Mouse (Mus musculus) embryonic facial prominence, embryonic 10.5 days (tissue): Measurements from ENCODE around the gene Zgpat. TPM values are rescaled to one million over a fixed set of nuclear protein-coding genes. Genes with fewer than 3 reads are reported as not detected.

ENCODE experiments used
- DNase-seq: peaks from one replicate; pipeline ENCODE4 v3.0.0-alpha.2; 2017; ENCODE audit warnings: low spot score
- H3K27ac ChIP-seq: fragments of 300-500 bp; sonication (generic); replicated peaks from 2 replicates; pipeline ENCODE4 v1.5.1; 2016; ENCODE audit warnings: mild to moderate bottlenecking
- H3K27me3 ChIP-seq: fragments of 300-500 bp; sonication (generic); replicated peaks from 2 replicates; pipeline ENCODE4 v1.6.1; 2016; ENCODE audit warnings: low read depth, mild to moderate bottlenecking; ENCODE audit not compliant: poor library complexity, severe bottlenecking
- H3K36me3 ChIP-seq: fragments of 300-500 bp; sonication (generic); replicated peaks from 2 replicates; pipeline ENCODE4 v1.6.1; 2016; ENCODE audit warnings: mild to moderate bottlenecking, moderate library complexity
- H3K4me1 ChIP-seq: fragments of 300-500 bp; sonication (generic); 2 replicates; pipeline ENCODE4 v1.6.1; 2016
- H3K4me3 ChIP-seq: fragments of 300-500 bp; sonication (generic); 2 replicates; pipeline ENCODE4 v1.5.1; 2016; ENCODE audit warnings: mild to moderate bottlenecking, moderate library complexity
- H3K9me3 ChIP-seq: fragments of 300-500 bp; sonication (generic); 2 replicates; pipeline ENCODE4 v1.6.1; 2016; ENCODE audit warnings: mild to moderate bottlenecking
- WGBS: fragments of 180-500 bp; shearing (Covaris S2); methylation state at CpG from one replicate; pipeline ENCODE4 v1.1.7; 2016; 5-methylcytosine and 5-hydroxymethylcytosine counted together
- polyA plus RNA-seq: library from polyadenylated mRNA; unstranded; fragments of >200 nt; fragmentation: Nextera tagmentation; extraction: Ambion mirVana; gene quantifications from 2 replicates; pipeline ENCODE4 v1.2.1, GENCODE M21; 2016

Zgpat gene
- polyA plus RNA-seq, 1 experiment from 2014 or later: 46.9 TPM

DNA sequence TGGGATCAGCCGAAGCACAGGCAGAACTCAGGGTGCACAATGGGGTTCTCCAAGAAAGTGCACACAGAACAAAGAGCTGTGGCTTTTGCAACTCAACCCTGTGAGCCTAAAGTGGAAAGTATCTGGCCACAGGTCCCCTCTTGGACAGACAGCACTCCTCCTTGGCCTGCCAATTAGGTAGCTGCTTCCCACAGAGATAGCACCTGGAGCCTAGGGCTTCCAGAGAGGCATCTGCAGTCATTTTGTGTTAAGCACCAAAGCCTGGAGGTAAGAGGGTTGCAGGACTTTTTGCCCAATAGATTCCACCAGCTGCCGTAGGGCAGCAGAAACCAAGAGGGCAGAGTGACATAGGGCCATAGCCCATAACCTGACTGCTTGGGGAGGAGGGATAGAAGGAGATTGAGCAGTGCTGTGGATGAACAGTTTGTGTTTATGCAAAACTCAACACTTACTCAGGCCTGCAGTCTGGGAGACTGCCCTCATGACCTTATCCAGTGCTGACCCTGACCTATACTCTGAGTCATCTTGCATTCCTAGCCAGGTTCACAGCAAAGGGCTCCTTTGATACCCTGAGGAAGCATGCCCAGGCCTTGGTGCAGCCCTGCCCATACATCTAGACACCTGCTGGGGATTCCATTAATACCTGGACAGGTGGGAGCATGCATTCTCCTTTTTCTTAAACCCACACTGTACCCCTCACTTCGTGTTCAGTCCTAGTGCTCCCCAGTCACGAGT, 25.6 kb downstream of the Zgpat start:
- no peaks in the 10 kb centered on the region for H3K27me3 ChIP-seq
- no peak overlapping the region for H3K4me3 ChIP-seq
- no peak for DNase-seq
- H3K27ac ChIP-seq: no peak overlapping the region
- 77% methylated on average over 4 of the region's 4 CpGs for WGBS
- no peaks in the 10 kb centered on the region; the same call in 1 of the 2 replicates for H3K4me1 ChIP-seq
- peaks cover 69% of the 10 kb centered on the region for H3K36me3 ChIP-seq
- no peaks in the 10 kb centered on the region for H3K9me3 ChIP-seq

- 89% methylated on average over 15 of the region's 15 CpGs for WGBS
- peaks cover 67% of the 10 kb centered on the region for H3K36me3 ChIP-seq
- no peaks in the 10 kb centered on the region for H3K9me3 ChIP-seq
- no peak for DNase-seq
- H3K4me1 ChIP-seq: no peaks in the 10 kb centered on the region; the same call in 1 of the 2 replicates
- H3K27ac ChIP-seq: no peak overlapping the region
- H3K4me3 ChIP-seq: no peak overlapping the region
- no peaks in the 10 kb centered on the region for H3K27me3 ChIP-seq
Observed at GRCm38 (mm10) chr2:181391022-181391421, 26.3 kb downstream of the Zgpat start.

- no peak overlapping the region for H3K4me3 ChIP-seq
- WGBS: 67% methylated on average over 2 of the region's 2 CpGs
- H3K27ac ChIP-seq: no peak overlapping the region
- no peaks in the 10 kb centered on the region for H3K9me3 ChIP-seq
- no peak for DNase-seq
- peaks cover 62% of the 10 kb centered on the region for H3K36me3 ChIP-seq
- no peaks in the 10 kb centered on the region; the same call in 1 of the 2 replicates for H3K4me1 ChIP-seq
- no peaks in the 10 kb centered on the region for H3K27me3 ChIP-seq
Observed at GRCm38 (mm10) chr2:181391541-181391940, 26.8 kb downstream of the Zgpat start.

DNA sequence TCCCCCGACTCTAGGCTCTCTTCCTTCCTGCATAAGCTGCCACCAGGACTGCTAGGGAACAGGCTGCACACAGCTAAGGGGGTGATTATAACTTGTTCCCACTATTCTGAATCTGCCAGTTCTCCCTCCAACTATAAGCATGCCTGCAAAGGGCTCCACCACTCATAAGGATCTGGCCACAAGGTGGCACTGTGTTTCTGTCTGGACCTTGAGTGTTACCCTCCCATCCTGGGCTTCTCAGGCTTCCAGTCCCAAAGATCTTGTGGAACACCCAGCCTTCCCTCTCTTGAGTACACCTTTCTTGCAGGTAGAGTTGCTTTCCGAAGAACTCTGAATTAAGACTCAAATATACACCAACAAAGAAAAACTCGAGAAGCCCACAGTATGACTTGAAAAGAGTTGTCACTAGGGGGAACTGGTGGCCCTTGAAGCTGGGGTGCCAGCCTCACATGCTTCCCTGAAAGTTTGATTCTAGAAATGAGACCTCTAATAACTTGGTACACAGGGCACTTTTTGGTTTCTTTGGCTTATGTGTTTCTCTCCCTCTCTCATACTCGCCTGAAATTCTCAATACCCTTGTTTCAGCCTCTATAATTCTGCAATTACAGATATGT, 28.0 kb downstream of the Zgpat start:
- H3K4me1 ChIP-seq: no peaks in the 10 kb centered on the region; the same call in 1 of the 2 replicates
- H3K4me3 ChIP-seq: no peak overlapping the region
- H3K36me3 ChIP-seq: peaks cover 52% of the 10 kb centered on the region
- H3K27me3 ChIP-seq: no peaks in the 10 kb centered on the region
- DNase-seq: peak; percentile 82
- WGBS: 31% methylated on average over 4 of the region's 4 CpGs
- H3K27ac ChIP-seq: no peak overlapping the region
- no peaks in the 10 kb centered on the region for H3K9me3 ChIP-seq

GRCm38 (mm10) chr2:181394086-181394485, 29.4 kb downstream of the Zgpat start:
- H3K27me3 ChIP-seq: no peaks in the 10 kb centered on the region
- WGBS: 92% methylated on average over 3 of the region's 3 CpGs
- peaks cover 51% of the 10 kb centered on the region for H3K36me3 ChIP-seq
- no peak for DNase-seq
- no peaks in the 10 kb centered on the region for H3K9me3 ChIP-seq
- H3K4me1 ChIP-seq: no peaks in the 10 kb centered on the region; the same call in 1 of the 2 replicates
- H3K27ac ChIP-seq: no peak overlapping the region
- H3K4me3 ChIP-seq: no peak overlapping the region

GRCm38 (mm10) chr2:181397207-181397761, 32.6 kb downstream of the Zgpat start:
- H3K27me3 ChIP-seq: no peaks in the 10 kb centered on the region
- no peak overlapping the region for H3K27ac ChIP-seq
- no peaks in the 10 kb centered on the region for H3K9me3 ChIP-seq
- no peaks in the 10 kb centered on the region; the same call in 1 of the 2 replicates for H3K4me1 ChIP-seq
- no peak for DNase-seq
- WGBS: 87% methylated on average over 5 of the region's 5 CpGs
- no peak overlapping the region for H3K4me3 ChIP-seq
- peaks cover 23% of the 10 kb centered on the region for H3K36me3 ChIP-seq

DNA sequence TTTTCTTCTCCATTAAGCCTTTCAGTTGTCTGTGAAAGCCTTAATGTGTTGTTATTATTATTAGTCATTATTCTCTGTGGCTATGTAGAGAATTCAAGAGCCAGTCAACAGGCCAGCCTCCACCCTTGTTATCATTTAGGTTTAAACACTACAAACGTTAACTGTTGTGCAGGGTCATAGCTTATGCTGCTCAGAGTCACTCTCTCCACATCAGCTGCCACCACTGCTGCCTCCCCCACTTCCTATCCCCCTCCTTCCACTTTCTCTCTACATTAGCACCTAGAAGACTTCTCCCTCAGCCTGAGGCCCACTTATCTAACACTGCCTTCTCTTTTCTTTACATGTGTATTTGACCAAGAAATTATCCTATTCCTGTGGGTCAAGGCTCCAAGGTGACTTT, 36.8 kb downstream of the Zgpat start:
- no peak for DNase-seq
- WGBS: 39% methylated on average over 1 of the region's 1 CpGs

GRCm38 (mm10) chr2:181403722-181404121, 39.0 kb downstream of the Zgpat start:
- no peaks in the 10 kb centered on the region for H3K4me1 ChIP-seq
- no peak overlapping the region for H3K4me3 ChIP-seq
- H3K27ac ChIP-seq: no peak overlapping the region
- WGBS: 87% methylated on average over 3 of the region's 3 CpGs
- H3K9me3 ChIP-seq: no peaks in the 10 kb centered on the region
- no peaks in the 10 kb centered on the region for H3K27me3 ChIP-seq
- DNase-seq: no peak
- peaks cover 20% of the 10 kb centered on the region; the same call in 1 of the 2 replicates for H3K36me3 ChIP-seq

More for the DNA sequence above, 36.8 kb downstream of the Zgpat start:
- H3K4me3 ChIP-seq: no peak overlapping the region
- H3K27ac ChIP-seq: no peak overlapping the region
- no peaks in the 10 kb centered on the region for H3K9me3 ChIP-seq
- H3K36me3 ChIP-seq: peaks cover 10% of the 10 kb centered on the region; the same call in 1 of the 2 replicates
- H3K27me3 ChIP-seq: no peaks in the 10 kb centered on the region
- no peaks in the 10 kb centered on the region for H3K4me1 ChIP-seq

DNA sequence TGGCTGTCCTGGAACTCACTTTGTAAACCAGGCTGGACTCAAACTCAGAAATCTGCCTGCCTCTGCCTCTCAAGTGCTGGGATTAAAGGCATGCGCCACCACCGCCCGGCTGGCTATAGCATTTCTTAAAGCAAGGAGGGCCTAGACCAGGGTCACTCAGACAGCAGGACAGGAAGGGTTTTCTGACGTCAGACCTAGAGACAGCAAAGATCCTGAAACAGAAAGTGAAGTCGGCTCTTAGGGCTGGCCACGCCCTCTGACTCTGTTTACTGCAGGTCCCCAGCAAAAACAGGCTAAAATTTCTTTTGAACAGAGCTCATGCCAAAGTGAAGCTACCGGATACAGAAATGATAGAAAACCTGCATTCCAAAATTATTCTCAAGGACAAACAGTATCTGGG, 44.9 kb downstream of the Zgpat start:
- Histone ChIP-seq H3K27ac (no peak overlapping the region), H3K4me1 (0 out of 2 replicates have a peak, but pooled peaks cover 5% of the 10 kb centered on the region), H3K27me3 (no peaks in the 10 kb centered on the region), H3K36me3 (peaks cover 28% of the 10 kb centered on the region), H3K9me3 (no peaks in the 10 kb centered on the region), H3K4me3 (no peak overlapping the region)
- DNase-seq: no peak
- WGBS: 82% methylated on average over 7 of the region's 7 CpGs

DNA sequence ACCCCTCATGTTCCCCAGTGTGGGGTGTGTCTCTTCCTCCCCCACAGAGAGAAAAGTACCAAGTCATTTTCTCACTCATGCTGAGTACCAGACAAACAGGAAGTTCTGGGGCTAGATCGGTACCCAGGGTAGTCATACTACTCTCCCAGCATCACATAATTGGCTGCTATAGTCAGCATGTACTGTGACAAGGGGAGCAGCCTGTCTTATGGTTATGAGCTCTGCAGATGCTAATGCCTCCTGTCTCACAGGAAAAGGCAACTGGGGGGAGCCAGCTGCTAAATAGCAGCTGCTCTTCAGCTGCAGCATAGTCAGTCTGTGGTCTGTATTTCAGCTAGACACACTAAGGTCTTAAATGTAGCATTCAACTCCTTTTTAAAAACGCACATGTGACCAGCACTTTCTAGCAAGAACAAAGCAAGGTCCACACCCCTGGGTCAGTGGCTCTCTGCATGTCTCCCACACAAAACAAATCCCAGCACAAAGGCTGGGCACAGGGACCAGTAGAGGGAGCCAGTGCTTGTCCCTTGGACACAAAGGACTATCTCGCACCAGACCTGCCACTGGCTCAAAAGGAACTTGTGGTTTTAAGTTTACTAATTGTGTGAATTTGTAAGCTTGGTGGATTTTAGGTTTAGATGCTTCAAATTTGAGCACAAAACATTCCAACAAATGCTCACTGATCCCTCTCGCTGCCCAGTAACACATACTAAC, 46.2 kb downstream of the Zgpat start:
- peak overlapping the region; percentile 62 for H3K27ac ChIP-seq
- no peak overlapping the region for H3K4me3 ChIP-seq
- 55% methylated on average over 4 of the region's 4 CpGs for WGBS

GRCm38 (mm10) chr2:181413141-181413540, 48.4 kb downstream of the Zgpat start:
- Histone ChIP-seq H3K9me3 (no peaks in the 10 kb centered on the region), H3K36me3 (peaks cover 13% of the 10 kb centered on the region; the same call in 1 of the 2 replicates), H3K4me1 (0 out of 2 replicates have a peak, but pooled peaks cover 5% of the 10 kb centered on the region), H3K4me3 (no peak overlapping the region), H3K27ac (no peak overlapping the region), H3K27me3 (no peaks in the 10 kb centered on the region)
- WGBS: 44% methylated on average over 2 of the region's 2 CpGs
- DNase-seq: no peak

More for the DNA sequence above, 46.2 kb downstream of the Zgpat start:
- H3K4me1 ChIP-seq: 0 out of 2 replicates have a peak, but pooled peaks cover 5% of the 10 kb centered on the region
- no peaks in the 10 kb centered on the region for H3K27me3 ChIP-seq
- H3K36me3 ChIP-seq: peaks cover 22% of the 10 kb centered on the region
- no peaks in the 10 kb centered on the region for H3K9me3 ChIP-seq
- DNase-seq: peak; percentile 68

GRCm38 (mm10) chr2:181415945-181416344, 51.2 kb downstream of the Zgpat start:
- 69% methylated on average over 3 of the region's 3 CpGs for WGBS
- DNase-seq: no peak

More at GRCm38 (mm10) chr2:181415945-181416344, 51.2 kb downstream of the Zgpat start:
- H3K36me3 ChIP-seq: peaks cover 8% of the 10 kb centered on the region; the same call in 1 of the 2 replicates
- no peak overlapping the region for H3K27ac ChIP-seq
- H3K4me3 ChIP-seq: no peak overlapping the region
- no peaks in the 10 kb centered on the region for H3K9me3 ChIP-seq
- H3K27me3 ChIP-seq: no peaks in the 10 kb centered on the region
- H3K4me1 ChIP-seq: peaks cover 27% of the 10 kb centered on the region
